Mouse (Mus musculus) liver, embryonic 14.5 days (tissue): ENCODE data around the gene Wnk2. TPM values are rescaled to one million over a fixed set of nuclear protein-coding genes. Genes with fewer than 3 reads are reported as not detected.

Experiments used
- ATAC-seq: fragments of 200-750 bp; cut with Nextera tagmentation; 2 replicates; pipeline ENCODE4 v1.8.0; 2017; ENCODE audit warnings: moderate number of reproducible peaks, mild to moderate bottlenecking, moderate library complexity; ENCODE audit not compliant: insufficient read depth
- DNase-seq, 3 experiments: peaks; one replicate each; pipeline ENCODE4 v3.0.0-alpha.2; 2012 to 2013; ENCODE audit warnings: low read depth in 3 of 3, low spot score in 3 of 3
- H3K27ac ChIP-seq: fragments of 300-500 bp; sonication (generic); 2 replicates; pipeline ENCODE4 v1.5.1; 2014; ENCODE audit warnings: moderate library complexity, mild to moderate bottlenecking, control low read depth, inconsistent platforms
- H3K27me3 ChIP-seq: fragments of 300-500 bp; sonication (generic); 2 replicates; pipeline ENCODE4 v1.6.1; 2014; ENCODE audit warnings: mild to moderate bottlenecking, low read length, moderate library complexity; ENCODE audit not compliant: control insufficient read depth, insufficient read depth
- H3K36me3 ChIP-seq: fragments of 300-500 bp; sonication (generic); replicated peaks from 2 replicates; pipeline ENCODE4 v1.6.1; 2014; ENCODE audit warnings: low read depth; ENCODE audit not compliant: control insufficient read depth, insufficient read depth
- H3K4me1 ChIP-seq, 2 experiments: fragments of 200-500 bp in 1 of 2; fragments of 300-500 bp in 1 of 2; sonication (generic) in 1 of 2; replicated peaks; 2 replicates each; pipeline ENCODE4 v1.6.1; 2012 to 2014; ENCODE audit warnings: antibody characterized with exemption in 1 of 2, inconsistent platforms in 1 of 2, low read length in 1 of 2; ENCODE audit not compliant: control insufficient read depth in 2 of 2, insufficient read depth in 2 of 2
- H3K4me2 ChIP-seq: fragments of 300-500 bp; sonication (generic); 2 replicates; pipeline ENCODE4 v1.6.1; 2014; ENCODE audit warnings: low read depth, mild to moderate bottlenecking, control low read depth, moderate library complexity
- H3K4me3 ChIP-seq, 2 experiments: fragments of 200-500 bp in 1 of 2; fragments of 300-500 bp in 1 of 2; sonication (generic) in 1 of 2; 2 replicates each; pipeline ENCODE4 v1.5.1; 2012 to 2014; ENCODE audit warnings: low read depth in 2 of 2, low read length in 2 of 2, mild to moderate bottlenecking in 2 of 2, control low read depth in 1 of 2, inconsistent platforms in 1 of 2, moderate library complexity in 1 of 2; ENCODE audit not compliant: insufficient read depth in 1 of 2
- H3K9ac ChIP-seq: fragments of 300-500 bp; sonication (generic); replicated peaks from 2 replicates; pipeline ENCODE4 v1.6.1; 2014; ENCODE audit warnings: mild to moderate bottlenecking, control low read depth, moderate library complexity
- H3K9me3 ChIP-seq: fragments of 300-500 bp; sonication (generic); 2 replicates; pipeline ENCODE4 v1.6.1; 2016; ENCODE audit warnings: low read length, mixed read lengths; ENCODE audit not compliant: control insufficient read depth
- CTCF ChIP-seq: IDR thresholded peaks from 2 replicates; pipeline ENCODE4 v1.5.1; 2016; ENCODE audit warnings: antibody characterized with exemption, low read depth, control low read depth
- EP300 ChIP-seq: IDR thresholded peaks from 2 replicates; pipeline ENCODE4 v1.6.1; 2016; ENCODE audit warnings: antibody characterized with exemption, low read depth
- WGBS: fragments of 180-500 bp; shearing (Covaris S2); extraction: QIAGEN DNeasy Blood & Tissue Kit; methylation state at CpG from one replicate; pipeline ENCODE4 v1.1.7; 2014; ENCODE audit not compliant: insufficient replicate concordance; 5-methylcytosine and 5-hydroxymethylcytosine counted together
- polyA plus RNA-seq, 2 experiments: library from polyadenylated mRNA; depleted of rRNA in 1 of 2; stranded (reverse) in 1 of 2; unstranded in 1 of 2; fragments of >200 nt; fragmentation: Nextera tagmentation in 1 of 2; extraction: Ambion mirVana in 1 of 2; gene quantifications; 2 replicates each; pipeline versions ENCODE4 v1.2.1 to v1.2.3; 2012 to 2014

The Wnk2 gene
- polyA plus RNA-seq, 2 experiments = 0.05 to 0.13 TPM

- Histone ChIP-seq H3K4me1 (no peaks in the 10 kb centered on the region), H3K4me3 (no peak overlapping the region), H3K9ac (no peak overlapping the region), H3K27ac (no peak overlapping the region), H3K36me3 (no peaks in the 10 kb centered on the region), H3K9me3 (no peaks in the 10 kb centered on the region), H3K4me2 (no peak overlapping the region), H3K27me3 (no peaks in the 10 kb centered on the region)
- 7% methylated on average over 1 of the region's 1 CpGs for WGBS
- no peak for TF ChIP-seq EP300
- TF ChIP-seq CTCF = no peak
- DNase-seq (no peak), ATAC-seq (no peak)
Observed at GRCm38 (mm10) chr13:49171729-49172128, 23.9 kb upstream of the Wnk2 start.

- Histone ChIP-seq H3K9ac (no peak overlapping the region), H3K9me3 (no peaks in the 10 kb centered on the region), H3K4me2 (no peak overlapping the region), H3K4me1 (no peaks in the 10 kb centered on the region), H3K27ac (no peak overlapping the region), H3K27me3 (no peaks in the 10 kb centered on the region), H3K36me3 (no peaks in the 10 kb centered on the region), H3K4me3 (no peak overlapping the region)
- no peak for ATAC-seq
- 73% methylated on average over 11 of the region's 11 CpGs for WGBS
- DNase-seq = no peak
- TF ChIP-seq CTCF (no peak), EP300 (no peak)
Observed at GRCm38 (mm10) chr13:49170623-49171022, 22.8 kb upstream of the Wnk2 start.

GRCm38 (mm10) chr13:49169448-49170207, 21.8 kb upstream of the Wnk2 start:
- Histone ChIP-seq H3K27me3 (no peaks in the 10 kb centered on the region), H3K27ac (no peak overlapping the region), H3K9ac (no peak overlapping the region), H3K9me3 (no peaks in the 10 kb centered on the region), H3K4me2 (no peak overlapping the region), H3K4me1 (no peaks in the 10 kb centered on the region), H3K36me3 (no peaks in the 10 kb centered on the region), H3K4me3 (no peak overlapping the region)
- ATAC-seq = no peak
- 16% methylated on average over 17 of the region's 17 CpGs for WGBS
- DNase-seq = peak in 2 of 3 experiments; percentile 30 to 33
- TF ChIP-seq EP300 (no peak), CTCF (peak; percentile 95)

- Histone ChIP-seq H3K9ac (no peak overlapping the region), H3K36me3 (no peaks in the 10 kb centered on the region), H3K4me1 (no peaks in the 10 kb centered on the region), H3K4me2 (no peak overlapping the region), H3K9me3 (no peaks in the 10 kb centered on the region), H3K27ac (no peak overlapping the region), H3K27me3 (no peaks in the 10 kb centered on the region), H3K4me3 (no peak overlapping the region)
- ATAC-seq = no peak
- WGBS = 36% methylated on average over 9 of the region's 9 CpGs
- TF ChIP-seq EP300 (no peak), CTCF (no peak)
- DNase-seq = no peak
Observed at GRCm38 (mm10) chr13:49167081-49167480, 19.3 kb upstream of the Wnk2 start.

GRCm38 (mm10) chr13:49163645-49164044, 15.8 kb upstream of the Wnk2 start:
- TF ChIP-seq EP300 (no peak), CTCF (no peak)
- ATAC-seq = no peak
- no peaks in the 10 kb centered on the region for H3K36me3 ChIP-seq

More at GRCm38 (mm10) chr13:49163645-49164044, 15.8 kb upstream of the Wnk2 start:
- DNase-seq = no peak
- H3K27ac ChIP-seq = no peak overlapping the region
- H3K9me3 ChIP-seq = no peaks in the 10 kb centered on the region
- no peaks in the 10 kb centered on the region for H3K27me3 ChIP-seq
- H3K9ac ChIP-seq = no peak overlapping the region
- peaks cover 0 to 5% of the 10 kb centered on the region in 2 experiments; a peak in 1 of 4 replicates for H3K4me1 ChIP-seq
- no peak overlapping the region for H3K4me3 ChIP-seq
- H3K4me2 ChIP-seq = no peak overlapping the region
- WGBS = 10% methylated on average over 7 of the region's 7 CpGs
